Mouse (Mus musculus) adrenal gland (tissue): ENCODE data around the gene Gm20825.
"Not testable (repeated sequence)": the region's sequence is repeated elsewhere in the genome, so short reads cannot be mapped to it uniquely, and the experiment has no call there.

Source experiments
- intact Hi-C: fragments of 180-260 bp; cut with DNase I; formaldehyde crosslinking; loops from one replicate; pipeline ENCODE4 v1.15.1; 2025
- long read RNA-seq, 2 experiments: library from polyadenylated mRNA; unstranded; transcript quantifications; one replicate each; pipeline ENCODE4 v2.0.0; 2020; ENCODE audit warnings: borderline replicate concordance in 1 of 2; ENCODE audit not compliant: insufficient replicate concordance in 1 of 2

Gm20825 gene
- long read RNA-seq, experiment 1, result 0 reads
- long read RNA-seq, experiment 2, result 0 reads

GRCm38 (mm10) chrY:8071407-8071806 is at the start of gene Gm20825:
TSS of gene Gm20825 (minus strand) at chrY:8071507.
- intact Hi-C loops, result not testable (repeated sequence)
